35 mouse cellular contexts compared by ENCODE assay signal in the genomic region with DNA sequence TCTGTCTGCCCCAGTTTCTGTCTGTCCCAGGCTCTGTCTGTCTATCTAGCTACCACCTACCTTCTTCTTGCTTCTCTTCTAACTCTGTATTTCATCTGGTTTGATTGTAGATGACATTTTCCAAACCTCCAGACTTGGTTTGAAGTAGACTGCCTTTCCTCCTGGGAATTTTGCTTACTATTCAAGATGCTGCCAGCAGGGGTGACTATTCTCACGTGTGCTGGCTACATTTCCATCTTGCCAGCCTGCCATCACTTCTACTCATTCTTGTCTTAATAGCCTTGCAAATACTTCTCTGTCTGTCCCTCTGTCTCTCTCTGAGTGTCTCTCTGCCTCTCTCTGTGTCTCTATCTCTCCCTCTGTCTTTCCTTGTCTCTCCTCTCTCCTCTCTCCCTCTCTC. TPM values are rescaled to one million over a fixed set of nuclear protein-coding genes. Genes with fewer than 3 reads are reported as not detected.
DNase-seq lines count a peak whose midpoint lies in the region; ATAC-seq and TF ChIP-seq lines count a peak whose summit lies in the region.
"Had no signal": no experiment of that assay in that cellular context is flagged by ENCODE, and none has a peak within 500 bp of the region (broad histone marks: within the 10 kb centered on the region; RNA-seq: fewer than 3 reads in every experiment).

No protein-coding gene starts in this region.

- DNase-seq in hindbrain, postnatal 0 days (ENCODE audit: low spot score) = no peak
- no peak for DNase-seq in hindbrain, embryonic 11.5 days (ENCODE audit: low spot score)
- DNase-seq in lung, embryonic 14.5 days = no peak
- no peak for DNase-seq in lung, postnatal 10 days
- DNase-seq in MN1 (ENCODE audit: low spot score) = peak; percentile 32
- no peak for DNase-seq in natural killer cell, adult 2 months (ENCODE audit: low spot score in 2 of 2)
- DNase-seq in hindbrain, embryonic 10.5 days (ENCODE audit: low spot score) = no peak
- DNase-seq: adrenal gland, adult 2 months; adrenal gland, postnatal 36 days; cerebellum, adult 8-10 months; cerebellum, postnatal 25 days; gastrocnemius, postnatal 14 days; heart, postnatal 14 days; kidney, adult 18-20 months; kidney, postnatal 4 days; layer of hippocampus, adult 9-11 months; lung, postnatal 4 days had no signal

- no peak overlapping the region for H3K27ac ChIP-seq in hindbrain, postnatal 0 days
- no peak overlapping the region for H3K27ac ChIP-seq in hindbrain, embryonic 11.5 days (ENCODE audit: low read depth, low read length)
- H3K27ac ChIP-seq in lung, embryonic 14.5 days (ENCODE audit: low read depth) = no peak overlapping the region
- H3K27ac ChIP-seq in cortical plate, adult 2 months (ENCODE audit: insufficient read depth, low read length) = peak overlapping the region; percentile 30; the same call in 1 of the 2 replicates
- H3K27ac ChIP-seq in hindbrain, embryonic 10.5 days = no peak overlapping the region
- H3K27ac ChIP-seq: embryonic facial prominence, embryonic 13.5 days; hindbrain, embryonic 13.5 days; kidney, embryonic 15.5 days; limb, embryonic 12.5 days; midbrain, embryonic 12.5 days; neural tube, embryonic 12.5 days had no signal

- H3K4me3 ChIP-seq in hindbrain, postnatal 0 days (ENCODE audit: low read length) = no peak overlapping the region
- H3K4me3 ChIP-seq in hindbrain, embryonic 11.5 days (ENCODE audit: low read depth, low read length) = no peak overlapping the region
- H3K4me3 ChIP-seq in lung, embryonic 14.5 days (ENCODE audit: low read depth, low read length) = no peak overlapping the region
- no peak overlapping the region for H3K4me3 ChIP-seq in cortical plate, adult 2 months (ENCODE audit: insufficient read depth, low read length)
- H3K4me3 ChIP-seq in hindbrain, embryonic 10.5 days = no peak overlapping the region
- H3K4me3 ChIP-seq: embryonic facial prominence, embryonic 13.5 days; hindbrain, embryonic 13.5 days; kidney, embryonic 15.5 days; limb, embryonic 12.5 days; megakaryocyte, embryonic 14.5 days; midbrain, embryonic 12.5 days; neural tube, embryonic 12.5 days had no signal

- H3K27me3 ChIP-seq in hindbrain, postnatal 0 days (ENCODE audit: insufficient read depth, low read length) = no peaks in the 10 kb centered on the region
- H3K27me3 ChIP-seq in hindbrain, embryonic 11.5 days (ENCODE audit: control insufficient read depth, insufficient read depth, low read length) = no peaks in the 10 kb centered on the region; the same call in 1 of the 2 replicates
- H3K27me3 ChIP-seq in lung, embryonic 14.5 days (ENCODE audit: insufficient read depth, low read length) = no peaks in the 10 kb centered on the region
- H3K27me3 ChIP-seq in hindbrain, embryonic 10.5 days (ENCODE audit: insufficient read depth, poor library complexity, severe bottlenecking) = no peaks in the 10 kb centered on the region
- H3K27me3 ChIP-seq: kidney, embryonic 15.5 days; neural tube, embryonic 12.5 days had no signal

- H3K4me1 ChIP-seq in hindbrain, postnatal 0 days (ENCODE audit: insufficient read depth, low read length) = no peaks in the 10 kb centered on the region
- no peaks in the 10 kb centered on the region for H3K4me1 ChIP-seq in hindbrain, embryonic 11.5 days (replicated peaks; ENCODE audit: control insufficient read depth, insufficient read depth, low read length)
- peaks cover 7% of the 10 kb centered on the region; the same call in 1 of the 2 replicates for H3K4me1 ChIP-seq in lung, embryonic 14.5 days (ENCODE audit: insufficient read depth)
- peaks cover 5% of the 10 kb centered on the region; the same call in 1 of the 2 replicates for H3K4me1 ChIP-seq in cortical plate, adult 2 months (ENCODE audit: control insufficient read depth, insufficient read depth, low read length)
- peaks cover 32% of the 10 kb centered on the region for H3K4me1 ChIP-seq in hindbrain, embryonic 10.5 days (replicated peaks)

- H3K4me2 ChIP-seq in hindbrain, postnatal 0 days (ENCODE audit: low read depth, low read length) = no peak overlapping the region
- H3K4me2 ChIP-seq in hindbrain, embryonic 11.5 days (replicated peaks; ENCODE audit: low read depth, low read length) = no peak overlapping the region
- H3K4me2 ChIP-seq in lung, embryonic 14.5 days = no peak overlapping the region
- H3K4me2 ChIP-seq: embryonic facial prominence, embryonic 13.5 days; hindbrain, embryonic 13.5 days; kidney, embryonic 15.5 days; limb, embryonic 12.5 days; midbrain, embryonic 12.5 days; neural tube, embryonic 12.5 days had no signal

- no peaks in the 10 kb centered on the region for H3K9me3 ChIP-seq in hindbrain, postnatal 0 days (ENCODE audit: low read length)
- no peaks in the 10 kb centered on the region for H3K9me3 ChIP-seq in hindbrain, embryonic 11.5 days (ENCODE audit: control insufficient read depth, low read length)
- no peaks in the 10 kb centered on the region for H3K9me3 ChIP-seq in lung, embryonic 14.5 days (ENCODE audit: low read depth, low read length)
- no peaks in the 10 kb centered on the region for H3K9me3 ChIP-seq in hindbrain, embryonic 10.5 days
- H3K9me3 ChIP-seq: embryonic facial prominence, embryonic 13.5 days; hindbrain, embryonic 13.5 days; kidney, embryonic 15.5 days; limb, embryonic 12.5 days; megakaryocyte, embryonic 14.5 days; midbrain, embryonic 12.5 days; neural tube, embryonic 12.5 days had no signal

- peak; percentile 12; the same call in 1 of the 2 replicates for TF ChIP-seq CTCF in hindbrain, postnatal 0 days (IDR thresholded peaks at IDR 0.05; ENCODE audit: low read depth)
- TF ChIP-seq CTCF in lung, embryonic 14.5 days (IDR thresholded peaks at IDR 0.05; ENCODE audit: low read depth) = 0 out of 2 replicates have a peak, but pooled peaks have one; percentile 25
- no peak for TF ChIP-seq CTCF in cortical plate, adult 2 months (IDR thresholded peaks at IDR 0.05; ENCODE audit: extremely low read depth, insufficient read depth, low read length)

- 14% methylated on average over 1 of the region's 1 CpGs for WGBS in hindbrain, postnatal 0 days
- WGBS in hindbrain, embryonic 11.5 days = 41% methylated on average over 1 of the region's 1 CpGs
- WGBS in lung, embryonic 14.5 days = 42% methylated on average over 1 of the region's 1 CpGs
- 40% methylated on average over 1 of the region's 1 CpGs for WGBS in hindbrain, embryonic 10.5 days

- no peaks in the 10 kb centered on the region for H3K36me3 ChIP-seq in hindbrain, postnatal 0 days (ENCODE audit: insufficient read depth, low read length)
- no peaks in the 10 kb centered on the region for H3K36me3 ChIP-seq in hindbrain, embryonic 11.5 days (ENCODE audit: control insufficient read depth, insufficient read depth, low read length)
- H3K36me3 ChIP-seq in lung, embryonic 14.5 days (ENCODE audit: insufficient read depth) = no peaks in the 10 kb centered on the region
- H3K36me3 ChIP-seq in hindbrain, embryonic 10.5 days = no peaks in the 10 kb centered on the region
- H3K36me3 ChIP-seq: embryonic facial prominence, embryonic 13.5 days; hindbrain, embryonic 13.5 days; kidney, embryonic 15.5 days; limb, embryonic 12.5 days; midbrain, embryonic 12.5 days; neural tube, embryonic 12.5 days had no signal

- H3K9ac ChIP-seq in hindbrain, postnatal 0 days (replicated peaks; ENCODE audit: low read length) = no peak overlapping the region
- H3K9ac ChIP-seq in hindbrain, embryonic 11.5 days (ENCODE audit: low read depth, low read length) = no peak overlapping the region
- no peak overlapping the region for H3K9ac ChIP-seq in lung, embryonic 14.5 days
- H3K9ac ChIP-seq: embryonic facial prominence, embryonic 13.5 days; hindbrain, embryonic 13.5 days; kidney, embryonic 15.5 days; limb, embryonic 12.5 days; midbrain, embryonic 12.5 days; neural tube, embryonic 12.5 days had no signal

- no peak for TF ChIP-seq POLR2A in cortical plate, adult 2 months (IDR thresholded peaks at IDR 0.05; ENCODE audit: extremely low read depth, insufficient read depth, low read length)

- ATAC-seq in hindbrain, postnatal 0 days = no peak
- ATAC-seq in hindbrain, embryonic 11.5 days (ENCODE audit: low FRiP score) = no peak
- no peak for ATAC-seq in lung, embryonic 14.5 days (ENCODE audit: insufficient read depth)
- ATAC-seq: activated CD4-positive, CD25-positive, alpha-beta regulatory T cell, adult 4 months had no signal

RNA-seq across cellular contexts. Expression of a gene that starts 2.5 kb away (rescaled TPM):
- total RNA-seq in hindbrain, postnatal 0 days (2014; rRNA removed) = 0.42 TPM in 1 of 2 replicates, not detected in the other
- not detected in 2 replicates for polyA plus RNA-seq in hindbrain, postnatal 0 days (2015; fragmentation: Nextera tagmentation; extraction: Ambion mirVana)
- 0.25 and 0.51 TPM in 2 replicates for polyA plus RNA-seq in hindbrain, embryonic 11.5 days (2014; fragmentation: Nextera tagmentation; extraction: Ambion mirVana)
- 2.1 TPM in 2 replicates for polyA plus RNA-seq in lung, embryonic 14.5 days (2014; fragmentation: Nextera tagmentation; extraction: Ambion mirVana)
- polyA plus RNA-seq in cortical plate, adult 2 months (2012; rRNA removed) = 1.6 and 1.7 TPM in 2 replicates
- 0.72 and 0.83 TPM in 2 replicates for polyA plus RNA-seq in hindbrain, embryonic 10.5 days (2016; fragmentation: Nextera tagmentation; extraction: Ambion mirVana)
- total RNA-seq: adrenal gland, adult 2 months; adrenal gland, postnatal 36 days; gastrocnemius, postnatal 14 days; granulocyte monocyte progenitor cell, adult 5-6 weeks; heart, postnatal 14 days; liver, adult 2 months; MEL had no signal
- polyA plus RNA-seq: activated CD4-positive, CD25-positive, alpha-beta regulatory T cell, adult 4 months; adrenal gland, adult 2 months; forebrain, embryonic 11.5 days; heart, embryonic 14.5 days; hindbrain, embryonic 13.5 days; liver, adult 2 months; liver, embryonic 16.5 days; midbrain, embryonic 12.5 days had no signal

RNA-seq across cellular contexts. Expression of a gene that starts 15.1 kb away (rescaled TPM):
- total RNA-seq in hindbrain, postnatal 0 days (2014; rRNA removed) = not detected in 2 replicates
- not detected in 2 replicates for polyA plus RNA-seq in hindbrain, postnatal 0 days (2015; fragmentation: Nextera tagmentation; extraction: Ambion mirVana)
- not detected in 2 replicates for polyA plus RNA-seq in hindbrain, embryonic 11.5 days (2014; fragmentation: Nextera tagmentation; extraction: Ambion mirVana)
- polyA plus RNA-seq in lung, embryonic 14.5 days (2014; fragmentation: Nextera tagmentation; extraction: Ambion mirVana) = 0.20 TPM in 1 of 2 replicates, not detected in the other
- 0.46 and 0.47 TPM in 2 replicates for polyA plus RNA-seq in cortical plate, adult 2 months (2012; rRNA removed)
- not detected in 2 replicates for polyA plus RNA-seq in hindbrain, embryonic 10.5 days (2016; fragmentation: Nextera tagmentation; extraction: Ambion mirVana)
- total RNA-seq: gastrocnemius, postnatal 14 days; granulocyte monocyte progenitor cell, adult 5-6 weeks; heart, postnatal 14 days; MEL had no signal
- polyA plus RNA-seq: embryonic facial prominence, embryonic 13.5 days; forebrain, embryonic 11.5 days; hindbrain, embryonic 13.5 days; limb, embryonic 12.5 days; lung, embryonic 16.5 days; midbrain, embryonic 12.5 days; neural tube, embryonic 12.5 days had no signal

RNA-seq across cellular contexts. Expression of a gene that starts 40.3 kb away (rescaled TPM):
- total RNA-seq in hindbrain, postnatal 0 days (2014; rRNA removed) = 1.4 TPM in 1 of 2 replicates, not detected in the other
- polyA plus RNA-seq in hindbrain, postnatal 0 days (2015; fragmentation: Nextera tagmentation; extraction: Ambion mirVana) = not detected in 2 replicates
- polyA plus RNA-seq in hindbrain, embryonic 11.5 days (2014; fragmentation: Nextera tagmentation; extraction: Ambion mirVana) = not detected in 2 replicates
- not detected in 2 replicates for polyA plus RNA-seq in lung, embryonic 14.5 days (2014; fragmentation: Nextera tagmentation; extraction: Ambion mirVana)
- polyA plus RNA-seq in cortical plate, adult 2 months (2012; rRNA removed) = not detected in 2 replicates
- polyA plus RNA-seq in hindbrain, embryonic 10.5 days (2016; fragmentation: Nextera tagmentation; extraction: Ambion mirVana) = not detected in 2 replicates
- total RNA-seq: adrenal gland, adult 2 months; adrenal gland, postnatal 36 days; gastrocnemius, postnatal 14 days; granulocyte monocyte progenitor cell, adult 5-6 weeks; heart, postnatal 14 days; left cerebral cortex, adult 18-20 months; left cerebral cortex, postnatal 25 days; liver, adult 2 months; MEL had no signal
- polyA plus RNA-seq: activated CD4-positive, CD25-positive, alpha-beta regulatory T cell, adult 4 months; adrenal gland, adult 2 months; embryonic facial prominence, embryonic 13.5 days; forebrain, embryonic 11.5 days; heart, embryonic 14.5 days; hindbrain, embryonic 13.5 days; kidney, embryonic 15.5 days; limb, embryonic 12.5 days; liver, adult 2 months; liver, embryonic 16.5 days; lung, embryonic 16.5 days; midbrain, embryonic 12.5 days; neural tube, embryonic 12.5 days had no signal

RNA-seq across cellular contexts. Expression of a gene that starts 42.5 kb away (rescaled TPM):
- not detected in 2 replicates for total RNA-seq in hindbrain, postnatal 0 days (2014; rRNA removed)
- 0.14 TPM in 1 of 2 replicates, not detected in the other for polyA plus RNA-seq in hindbrain, postnatal 0 days (2015; fragmentation: Nextera tagmentation; extraction: Ambion mirVana)
- 0.19 TPM in 1 of 2 replicates, not detected in the other for polyA plus RNA-seq in hindbrain, embryonic 11.5 days (2014; fragmentation: Nextera tagmentation; extraction: Ambion mirVana)
- 0.20 and 0.24 TPM in 2 replicates for polyA plus RNA-seq in lung, embryonic 14.5 days (2014; fragmentation: Nextera tagmentation; extraction: Ambion mirVana)
- polyA plus RNA-seq in cortical plate, adult 2 months (2012; rRNA removed) = 0.08 TPM in 1 of 2 replicates, not detected in the other
- 0.24 TPM in 1 of 2 replicates, not detected in the other for polyA plus RNA-seq in hindbrain, embryonic 10.5 days (2016; fragmentation: Nextera tagmentation; extraction: Ambion mirVana)
- total RNA-seq: gastrocnemius, postnatal 14 days; granulocyte monocyte progenitor cell, adult 5-6 weeks; heart, postnatal 14 days; left cerebral cortex, adult 18-20 months; left cerebral cortex, postnatal 25 days; liver, adult 2 months; MEL had no signal
- polyA plus RNA-seq: activated CD4-positive, CD25-positive, alpha-beta regulatory T cell, adult 4 months; heart, embryonic 14.5 days; limb, embryonic 12.5 days; liver, adult 2 months; liver, embryonic 16.5 days had no signal

RNA-seq across cellular contexts. Expression of a gene that starts 53.9 kb away (rescaled TPM):
- total RNA-seq in hindbrain, postnatal 0 days (2014; rRNA removed) = not detected in 2 replicates
- not detected in 2 replicates for polyA plus RNA-seq in hindbrain, postnatal 0 days (2015; fragmentation: Nextera tagmentation; extraction: Ambion mirVana)
- not detected in 2 replicates for polyA plus RNA-seq in hindbrain, embryonic 11.5 days (2014; fragmentation: Nextera tagmentation; extraction: Ambion mirVana)
- polyA plus RNA-seq in lung, embryonic 14.5 days (2014; fragmentation: Nextera tagmentation; extraction: Ambion mirVana) = not detected in 2 replicates
- not detected in 2 replicates for polyA plus RNA-seq in cortical plate, adult 2 months (2012; rRNA removed)
- not detected in 2 replicates for polyA plus RNA-seq in hindbrain, embryonic 10.5 days (2016; fragmentation: Nextera tagmentation; extraction: Ambion mirVana)
- total RNA-seq: adrenal gland, adult 2 months; adrenal gland, postnatal 36 days; gastrocnemius, postnatal 14 days; granulocyte monocyte progenitor cell, adult 5-6 weeks; heart, postnatal 14 days; left cerebral cortex, adult 18-20 months; left cerebral cortex, postnatal 25 days; liver, adult 2 months; MEL had no signal
- polyA plus RNA-seq: activated CD4-positive, CD25-positive, alpha-beta regulatory T cell, adult 4 months; adrenal gland, adult 2 months; embryonic facial prominence, embryonic 13.5 days; forebrain, embryonic 11.5 days; heart, embryonic 14.5 days; hindbrain, embryonic 13.5 days; kidney, embryonic 15.5 days; limb, embryonic 12.5 days; liver, adult 2 months; liver, embryonic 16.5 days; lung, embryonic 16.5 days; midbrain, embryonic 12.5 days; neural tube, embryonic 12.5 days had no signal
